Mouse (Mus musculus): ENCODE results near the gene Exog.

Gene Exog

DNA sequence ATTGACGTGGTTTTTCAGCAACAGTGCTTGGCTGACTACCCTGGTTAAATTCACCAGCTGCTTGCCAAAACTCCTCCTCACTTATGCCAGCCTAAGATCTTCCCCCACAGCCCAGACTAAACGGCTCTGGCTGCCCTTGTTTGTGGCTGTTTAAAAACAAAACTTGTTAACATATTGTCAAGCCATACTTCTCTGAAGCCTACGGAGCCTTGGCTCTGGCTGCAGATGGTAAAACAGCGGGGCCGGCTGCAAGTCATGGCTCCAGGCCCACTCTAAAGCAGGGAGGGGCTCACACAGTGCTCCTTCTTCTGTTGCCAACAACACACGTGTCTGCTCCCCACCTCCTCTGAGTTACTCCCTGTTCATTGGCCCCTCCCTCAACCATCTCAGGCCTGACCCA is 66.2 kb downstream of the Exog start:
- DNase-seq = no peak

DNA sequence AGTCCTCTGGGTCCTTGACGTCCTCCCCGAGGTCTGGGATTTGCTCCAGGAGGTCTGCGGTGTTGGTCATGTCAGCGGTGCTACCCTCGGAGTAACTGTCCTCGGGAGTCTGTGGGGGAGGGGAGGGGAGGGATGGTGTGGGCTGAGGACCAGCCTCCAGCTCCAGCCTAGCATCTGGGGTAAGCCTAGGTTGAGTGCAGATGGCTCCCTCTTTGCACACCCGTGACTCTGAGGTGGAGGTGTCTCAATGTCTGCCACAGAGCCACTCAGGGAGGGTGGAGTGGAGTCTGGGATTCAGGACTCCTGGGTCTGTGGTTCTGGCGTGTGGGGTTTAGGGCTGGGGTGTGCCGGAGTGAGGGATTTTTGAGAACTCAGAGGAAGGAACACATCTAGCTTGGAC is 68.2 kb downstream of the Exog start:
- DNase-seq = no peak

DNA sequence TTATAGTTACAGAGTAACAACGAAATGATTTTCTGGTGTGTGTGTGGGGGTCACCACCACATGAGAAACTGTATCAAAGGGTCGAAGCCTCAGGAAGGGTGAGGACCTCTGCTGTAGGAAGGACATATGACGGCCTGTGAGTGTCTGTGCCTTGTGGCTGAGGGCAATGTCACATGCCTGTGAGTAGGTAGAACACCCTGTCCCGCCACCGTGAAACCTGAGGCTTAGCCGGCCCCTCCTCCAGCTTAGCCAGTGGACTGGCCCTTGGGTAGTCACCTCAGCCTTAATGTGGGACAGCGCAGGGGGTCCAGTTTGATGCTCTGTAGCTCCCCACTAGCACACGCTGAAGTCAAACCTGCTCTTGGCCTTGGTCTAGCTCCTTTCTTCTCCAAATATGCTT is 69.1 kb downstream of the Exog start:
- DNase-seq = no peak

DNA sequence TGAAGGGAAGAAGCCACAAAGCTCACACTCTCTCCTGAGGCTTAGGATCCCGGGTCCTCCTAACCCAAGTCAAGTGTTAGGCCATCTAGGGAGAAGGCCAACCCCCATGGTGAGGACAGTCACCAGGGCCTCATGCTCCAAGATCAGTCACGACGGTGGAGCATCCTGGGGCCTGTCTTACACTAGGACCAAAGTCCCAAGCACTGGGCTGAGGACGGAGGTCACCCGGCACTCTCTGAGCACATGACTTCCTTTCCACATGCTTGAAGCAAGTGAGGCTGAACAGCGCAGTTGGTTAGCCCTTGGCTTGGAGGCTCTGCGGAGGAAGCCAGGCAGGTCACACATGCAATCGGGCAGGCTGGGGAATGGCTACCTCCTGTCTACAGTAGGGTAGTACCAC is 70.2 kb downstream of the Exog start:
- peak; percentile 57 to 84 for DNase-seq

Data from kidney, postnatal 25 days (tissue).